Mouse (Mus musculus) testis, adult 2 months (tissue): ENCODE results near the gene Prdx5. TPM values are rescaled to one million over a fixed set of nuclear protein-coding genes. Genes with fewer than 3 reads are reported as not detected.
A peak's percentile ranks its signal among the peaks of the same experiment; 100 is the strongest.

ENCODE experiments used
- H3K27ac ChIP-seq: fragments of 200-500 bp; 2 replicates; pipeline ENCODE4 v1.5.1; 2012; ENCODE audit warnings: low read depth, low read length; ENCODE audit not compliant: control insufficient read depth, insufficient read depth
- H3K27me3 ChIP-seq: fragments of 200-500 bp; 2 replicates; pipeline ENCODE4 v1.6.1; 2012; ENCODE audit warnings: mild to moderate bottlenecking, low read length, moderate library complexity; ENCODE audit not compliant: control insufficient read depth, insufficient read depth
- H3K36me3 ChIP-seq: fragments of 200-500 bp; 2 replicates; pipeline ENCODE4 v1.6.1; 2012; ENCODE audit warnings: mild to moderate bottlenecking, low read length; ENCODE audit not compliant: control insufficient read depth, insufficient read depth
- H3K4me1 ChIP-seq: fragments of 200-500 bp; 2 replicates; pipeline ENCODE4 v1.6.1; 2012; ENCODE audit warnings: low read length; ENCODE audit not compliant: control insufficient read depth, insufficient read depth
- H3K4me3 ChIP-seq: fragments of 200-500 bp; 2 replicates; pipeline ENCODE4 v1.5.1; 2012; ENCODE audit warnings: low read depth, mild to moderate bottlenecking, low read length, moderate library complexity, mixed read lengths; ENCODE audit not compliant: control insufficient read depth
- CTCF ChIP-seq: fragments of 200-500 bp; IDR thresholded peaks from 2 replicates; pipeline ENCODE4 v1.5.1; 2012; ENCODE audit warnings: low read depth, mild to moderate bottlenecking, inconsistent platforms, low read length, moderate library complexity; ENCODE audit not compliant: control insufficient read depth, insufficient read depth, insufficient replicate concordance
- POLR2A ChIP-seq: fragments of 200-500 bp; IDR thresholded peaks from 2 replicates; pipeline ENCODE4 v1.6.1; 2012; ENCODE audit warnings: low read depth, mild to moderate bottlenecking, inconsistent platforms, low read length, moderate library complexity; ENCODE audit not compliant: control insufficient read depth
- polyA plus RNA-seq: library from polyadenylated mRNA; depleted of rRNA; stranded (reverse); fragments of >200 nt; gene quantifications from 2 replicates; pipeline ENCODE4 v1.2.3, GENCODE M21; 2012

The Prdx5 gene
- polyA plus RNA-seq, 1 experiment: 120 TPM

DNA sequence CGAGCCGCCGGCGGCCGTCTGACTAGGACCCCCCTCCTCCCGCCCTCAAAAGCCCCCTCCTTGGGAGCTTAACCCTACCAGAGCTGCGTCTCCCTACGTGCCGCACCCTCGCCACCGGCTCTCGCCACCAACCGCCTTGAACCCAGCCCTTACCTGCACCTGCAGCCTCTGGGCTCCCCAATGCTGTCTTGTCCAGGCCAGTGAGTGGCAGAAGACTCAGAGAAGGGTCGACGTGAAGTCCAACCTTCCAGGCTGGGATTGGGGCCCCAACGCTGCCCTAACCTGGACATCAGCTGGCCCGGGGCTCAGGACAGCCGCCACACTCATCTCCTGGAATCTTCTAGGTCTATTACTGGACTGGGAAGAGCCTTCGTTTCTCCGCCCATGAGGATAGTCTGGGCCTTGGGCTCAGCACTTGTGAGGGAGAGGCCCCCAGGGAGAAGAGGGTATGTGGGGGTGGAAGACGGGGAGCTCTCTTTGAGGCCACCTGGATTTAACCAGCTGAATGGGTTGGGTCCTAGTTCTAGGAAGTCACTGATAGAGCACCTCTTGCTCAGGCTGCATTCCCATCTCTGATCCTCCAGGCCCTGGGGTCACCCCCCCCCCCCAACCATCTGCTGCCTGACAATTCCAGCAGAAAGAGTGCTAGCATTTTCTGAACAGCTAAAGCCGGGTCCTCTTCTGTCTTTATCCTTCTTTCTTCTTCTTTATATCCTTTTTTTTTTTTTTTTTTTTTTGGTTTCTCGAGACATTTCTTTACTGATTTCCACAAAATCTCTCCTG, 24.5 kb upstream of the Prdx5 start, which contains the start of gene Kcnk4:
Gene Kcnk4, minus strand, starts transcription at position 321 of the 783 bp plus-strand sequence.
- TF ChIP-seq CTCF (no peak), POLR2A (no peak)
- H3K27me3 ChIP-seq: no peaks in the 10 kb centered on the region
- peaks cover 25% of the 10 kb centered on the region for H3K4me1 ChIP-seq
- H3K4me3 ChIP-seq: peak within 1 kb of the TSS; percentile 19
- H3K27ac ChIP-seq: no peak within 1 kb of the TSS
- no peaks in the 10 kb centered on the region for H3K36me3 ChIP-seq

DNA sequence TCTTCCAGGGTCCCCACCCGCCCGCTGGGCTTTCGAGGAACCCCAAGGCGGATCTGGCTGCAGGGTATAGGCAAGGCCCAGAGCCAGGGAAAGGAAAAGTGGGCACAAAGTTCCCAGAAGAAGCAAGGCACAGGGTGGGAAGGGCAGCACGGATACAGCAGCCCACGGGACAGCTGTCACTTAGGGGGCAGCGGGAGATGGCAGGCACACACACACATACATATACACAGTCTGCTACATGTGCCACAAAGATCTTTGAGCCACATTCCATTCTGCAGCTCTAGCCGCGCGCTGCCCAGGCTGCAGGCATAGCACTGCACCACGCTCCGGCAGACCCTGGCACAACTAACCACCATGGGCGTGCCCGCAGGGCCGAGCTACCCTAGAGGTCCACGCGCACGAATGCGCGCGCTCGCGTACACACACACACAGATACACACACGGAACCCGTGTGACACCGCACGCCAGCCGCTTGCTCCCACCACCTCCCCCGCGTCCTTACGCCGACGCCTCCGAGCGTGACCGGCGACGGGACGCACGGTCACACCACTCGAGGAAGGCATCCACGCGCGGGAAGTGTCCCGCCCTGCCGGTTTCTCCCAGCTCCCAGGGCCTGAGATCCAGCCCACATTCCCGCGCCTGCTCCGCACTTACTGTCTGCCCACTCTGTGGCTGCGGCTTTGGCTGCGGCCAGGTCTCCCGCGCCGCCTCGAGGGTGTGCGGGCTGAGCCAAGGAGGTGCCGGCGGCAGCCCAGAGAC, 23.7 kb upstream of the Prdx5 start:
- H3K27ac ChIP-seq: no peak overlapping the region
- peaks cover 25% of the 10 kb centered on the region for H3K4me1 ChIP-seq
- H3K36me3 ChIP-seq: no peaks in the 10 kb centered on the region
- peak overlapping the region; percentile 19 for H3K4me3 ChIP-seq
- no peak for TF ChIP-seq POLR2A
- no peak for TF ChIP-seq CTCF
- H3K27me3 ChIP-seq: no peaks in the 10 kb centered on the region

DNA sequence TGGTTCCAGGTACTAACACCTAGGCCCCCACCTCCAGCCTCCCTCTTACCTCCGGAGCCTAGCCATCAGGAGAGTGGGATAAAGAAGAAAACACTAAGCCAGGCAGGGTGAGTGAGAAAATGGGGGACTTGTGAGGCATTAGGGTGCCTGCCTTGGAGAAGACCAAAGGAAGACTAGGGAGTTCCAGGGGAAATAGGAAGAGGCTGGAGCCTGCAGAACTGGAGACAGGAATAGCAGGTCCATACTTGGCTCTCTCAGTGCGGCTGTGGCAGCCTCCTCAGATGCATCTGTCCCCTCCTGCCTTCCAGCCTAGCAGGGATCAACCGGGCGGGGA, 23.2 kb upstream of the Prdx5 start:
- Histone ChIP-seq H3K27ac (no peak overlapping the region), H3K4me3 (no peak overlapping the region), H3K4me1 (peaks cover 25% of the 10 kb centered on the region), H3K27me3 (no peaks in the 10 kb centered on the region), H3K36me3 (no peaks in the 10 kb centered on the region)
- TF ChIP-seq POLR2A: no peak
- TF ChIP-seq CTCF: no peak

GRCm38 (mm10) chr19:6932018-6932417, 22.1 kb upstream of the Prdx5 start:
- H3K27me3 ChIP-seq: no peaks in the 10 kb centered on the region
- TF ChIP-seq POLR2A (no peak), CTCF (no peak)
- peaks cover 29% of the 10 kb centered on the region for H3K4me1 ChIP-seq
- H3K27ac ChIP-seq: no peak overlapping the region
- H3K4me3 ChIP-seq: no peak overlapping the region
- no peaks in the 10 kb centered on the region for H3K36me3 ChIP-seq

GRCm38 (mm10) chr19:6931002-6931401, 21.1 kb upstream of the Prdx5 start:
- Histone ChIP-seq H3K36me3 (no peaks in the 10 kb centered on the region), H3K27ac (no peak overlapping the region), H3K4me3 (no peak overlapping the region), H3K4me1 (peaks cover 37% of the 10 kb centered on the region), H3K27me3 (no peaks in the 10 kb centered on the region)
- TF ChIP-seq POLR2A (no peak), CTCF (no peak)

- Histone ChIP-seq H3K27me3 (no peaks in the 10 kb centered on the region), H3K4me3 (no peak overlapping the region), H3K36me3 (no peaks in the 10 kb centered on the region), H3K4me1 (peaks cover 38% of the 10 kb centered on the region), H3K27ac (no peak overlapping the region)
- TF ChIP-seq POLR2A (no peak), CTCF (no peak)
These were observed 18.2 kb upstream of the Prdx5 start for GRCm38 (mm10) chr19:6928080-6928479.

GRCm38 (mm10) chr19:6926559-6927255, 16.8 kb upstream of the Prdx5 start:
- Histone ChIP-seq H3K36me3 (no peaks in the 10 kb centered on the region), H3K4me1 (peaks cover 45% of the 10 kb centered on the region), H3K27ac (no peak overlapping the region), H3K4me3 (peak overlapping the region; percentile 3), H3K27me3 (no peaks in the 10 kb centered on the region)
- no peak for TF ChIP-seq POLR2A
- TF ChIP-seq CTCF: no peak
